ENCODE assay signal across 11 mouse cellular contexts in the genomic region with DNA sequence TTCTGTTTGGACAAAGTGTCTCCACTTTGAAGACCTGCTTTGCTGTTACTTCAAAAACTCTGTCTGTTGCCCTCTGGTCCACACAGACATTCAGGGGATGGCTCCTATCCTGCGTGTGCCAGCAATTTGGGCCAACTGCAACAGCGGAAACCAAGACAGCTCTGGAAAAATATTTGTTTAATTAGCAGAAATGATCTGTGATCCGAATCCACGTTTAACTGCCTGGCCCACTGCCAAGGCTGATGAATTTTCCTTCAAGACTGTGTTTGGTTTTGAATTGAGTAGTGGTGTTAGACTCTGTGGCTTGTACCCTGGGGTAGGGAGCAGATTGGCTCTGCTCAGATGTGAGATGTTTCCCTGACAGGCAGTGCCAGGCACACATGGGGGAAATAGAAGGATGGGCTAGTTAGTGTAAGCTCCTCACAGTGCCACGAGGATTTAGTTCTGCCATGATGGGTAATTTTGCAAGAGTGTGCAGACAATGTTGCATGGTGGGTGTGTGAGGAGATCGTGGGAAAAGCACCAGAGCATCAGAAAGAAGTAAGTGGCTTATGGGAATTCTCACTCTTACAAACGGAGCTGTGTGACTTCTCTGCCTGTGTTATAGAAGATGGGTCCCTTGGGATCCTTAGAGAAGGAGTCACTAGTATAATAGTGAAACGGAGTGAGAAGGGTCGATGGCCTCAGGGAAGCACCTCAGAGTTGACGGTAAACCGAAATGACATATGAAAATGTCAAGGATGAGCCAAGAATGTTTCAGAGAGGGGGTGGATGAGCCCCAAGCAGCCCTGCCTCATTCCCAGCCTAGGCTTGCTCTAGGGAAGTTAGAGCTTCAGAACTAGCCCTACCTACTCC. TPM values are rescaled to one million over a fixed set of nuclear protein-coding genes. Genes with fewer than 3 reads are reported as not detected.
A peak's percentile ranks its signal among the peaks of the same experiment; 100 is the strongest.
DNase-seq lines count a peak whose midpoint lies in the region; ATAC-seq lines count a peak whose summit lies in the region.
"Had no signal": no experiment of that assay in that cellular context is flagged by ENCODE, and none has a peak within 500 bp of the region (broad histone marks: within the 10 kb centered on the region; RNA-seq: fewer than 3 reads in every experiment).

No protein-coding gene starts in this region.

- no peak for DNase-seq in forebrain, embryonic 11.5 days (ENCODE audit: low spot score)
- DNase-seq in testis, postnatal 10 days (ENCODE audit: low spot score) = peak; percentile 49
- DNase-seq in testis, postnatal 14 days (ENCODE audit: low spot score) = no peak
- DNase-seq in kidney, adult 9 months = peak; percentile 85
- DNase-seq in lung, postnatal 25 days (ENCODE audit: low spot score) = peak; percentile 59
- DNase-seq in spleen, adult 12 weeks (ENCODE audit: low spot score) = no peak

- H3K4me3 ChIP-seq in forebrain, embryonic 15.5 days = no peak overlapping the region
- no peak overlapping the region for H3K4me3 ChIP-seq in forebrain, embryonic 11.5 days (ENCODE audit: low read depth, low read length)

- peaks cover 10% of the 10 kb centered on the region for H3K4me1 ChIP-seq in forebrain, embryonic 15.5 days
- no peaks in the 10 kb centered on the region for H3K4me1 ChIP-seq in forebrain, embryonic 11.5 days (replicated peaks; ENCODE audit: control insufficient read depth, insufficient read depth, low read length)

- peak; percentile 91 for ATAC-seq in forebrain, embryonic 15.5 days (replicated peaks)
- ATAC-seq in forebrain, embryonic 11.5 days (replicated peaks; ENCODE audit: low FRiP score) = no peak
- no peak for ATAC-seq in erythroid progenitor cell, adult 5-6 weeks (replicated peaks; ENCODE audit: low FRiP score, poor library complexity, severe bottlenecking)

- no peak overlapping the region for H3K9ac ChIP-seq in forebrain, embryonic 15.5 days (replicated peaks)
- no peak overlapping the region for H3K9ac ChIP-seq in forebrain, embryonic 11.5 days (ENCODE audit: low read length)

- 57% methylated on average over 11 of the region's 11 CpGs for whole genome bisulfite sequencing in forebrain, embryonic 15.5 days
- 87% methylated on average over 11 of the region's 11 CpGs for WGBS in forebrain, embryonic 11.5 days

- no peaks in the 10 kb centered on the region for H3K36me3 ChIP-seq in forebrain, embryonic 15.5 days
- H3K36me3 ChIP-seq in forebrain, embryonic 11.5 days (ENCODE audit: control insufficient read depth, insufficient read depth, low read length) = no peaks in the 10 kb centered on the region

- H3K27me3 ChIP-seq in forebrain, embryonic 15.5 days = no peaks in the 10 kb centered on the region
- no peaks in the 10 kb centered on the region for H3K27me3 ChIP-seq in forebrain, embryonic 11.5 days (ENCODE audit: control insufficient read depth, insufficient read depth, low read length)
- H3K27me3 ChIP-seq: CH12.LX had no signal

- H3K27ac ChIP-seq in forebrain, embryonic 15.5 days (replicated peaks) = no peak overlapping the region
- no peak overlapping the region for H3K27ac ChIP-seq in forebrain, embryonic 11.5 days (ENCODE audit: low read depth, low read length)

- no peaks in the 10 kb centered on the region for H3K9me3 ChIP-seq in forebrain, embryonic 15.5 days
- H3K9me3 ChIP-seq in forebrain, embryonic 11.5 days (ENCODE audit: control insufficient read depth, low read length) = no peaks in the 10 kb centered on the region

- H3K4me2 ChIP-seq in forebrain, embryonic 15.5 days (replicated peaks) = no peak overlapping the region
- H3K4me2 ChIP-seq in forebrain, embryonic 11.5 days (ENCODE audit: low read depth, low read length, severe bottlenecking) = no peak overlapping the region

RNA-seq across cellular contexts. Expression of gene Calml3, which starts 33.7 kb away (rescaled TPM):
- not detected in 2 replicates for polyA plus RNA-seq in forebrain, embryonic 15.5 days (2015; fragmentation: Nextera tagmentation; extraction: Ambion mirVana)
- polyA plus RNA-seq in forebrain, embryonic 11.5 days (2014; fragmentation: Nextera tagmentation; extraction: Ambion mirVana) = not detected in 2 replicates
- total RNA-seq in erythroid progenitor cell, adult 5-6 weeks (2015; ENCODE audit: low replicate concordance) = not detected in 2 replicates
- not detected in 2 replicates for total RNA-seq in erythroid progenitor cell, adult 5-6 weeks (2017; ENCODE audit: low replicate concordance)
- total RNA-seq: CH12.LX had no signal
- polyA plus RNA-seq: cortical plate, adult 2 months; small intestine, adult 2 months had no signal

Comparison
In these comparisons a context has a peak if more than half of its experiments do, and no peak if none do; other contexts are left out.
1. DNase-seq: peak in testis, postnatal 10 days (single experiment), kidney, adult 9 months (single experiment) and lung, postnatal 25 days (single experiment); none in forebrain, embryonic 11.5 days (single experiment), testis, postnatal 14 days (single experiment) and spleen, adult 12 weeks (single experiment).